ENCODE assay signal across 14 mouse cellular contexts in the genomic region with DNA sequence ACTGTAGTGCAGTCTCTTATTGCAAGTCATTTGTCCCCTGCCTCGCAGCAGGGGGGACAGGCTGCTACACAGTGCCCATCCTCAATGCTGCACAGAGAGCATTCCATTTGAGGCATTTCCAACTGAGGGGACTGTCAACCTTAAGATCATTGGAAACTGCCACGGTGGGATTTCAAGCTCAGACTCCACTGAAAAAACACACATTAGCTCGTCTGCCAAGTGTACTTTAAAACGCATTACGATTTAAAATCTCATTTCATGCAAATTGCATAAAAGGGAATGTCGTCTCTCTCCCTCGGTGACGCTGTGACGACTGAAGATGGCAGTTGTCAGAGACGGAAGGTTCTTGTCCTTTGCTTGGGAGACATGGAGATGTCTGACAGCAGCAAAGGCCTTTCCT.
"Had no signal": no experiment of that assay in that cellular context is flagged by ENCODE, and none has a peak within 500 bp of the region (broad histone marks: within the 10 kb centered on the region; RNA-seq: fewer than 3 reads in every experiment).

No protein-coding gene starts in this region.

- H3K4me3 ChIP-seq: left cerebral cortex, adult 2 months; limb, embryonic 10.5 days; liver, embryonic 12.5 days; megakaryocyte, embryonic 14.5 days; midbrain, embryonic 12.5 days; stomach, embryonic 15.5 days had no signal

- H3K4me1 ChIP-seq: limb, embryonic 10.5 days; liver, embryonic 12.5 days; megakaryocyte, embryonic 14.5 days; midbrain, embryonic 12.5 days; stomach, embryonic 15.5 days had no signal

- H3K9ac ChIP-seq: liver, embryonic 12.5 days; lung, embryonic 14.5 days; midbrain, embryonic 12.5 days; stomach, embryonic 15.5 days had no signal

- H3K27me3 ChIP-seq: liver, embryonic 12.5 days; midbrain, embryonic 12.5 days; stomach, embryonic 15.5 days had no signal

- H3K9me3 ChIP-seq: limb, embryonic 10.5 days; liver, embryonic 12.5 days; megakaryocyte, embryonic 14.5 days; midbrain, embryonic 12.5 days; stomach, embryonic 15.5 days had no signal

- H3K4me2 ChIP-seq: liver, embryonic 12.5 days; lung, embryonic 14.5 days; midbrain, embryonic 12.5 days; stomach, embryonic 15.5 days had no signal

- ATAC-seq: liver, embryonic 12.5 days had no signal

- H3K36me3 ChIP-seq: liver, embryonic 12.5 days; midbrain, embryonic 12.5 days; stomach, embryonic 15.5 days had no signal

- H3K27ac ChIP-seq: left cerebral cortex, adult 2 months; limb, embryonic 10.5 days; liver, embryonic 12.5 days; midbrain, embryonic 12.5 days; stomach, embryonic 15.5 days had no signal

- DNase-seq: kidney, adult 8-10 months; kidney, postnatal 25 days; lung, embryonic 14.5 days; lung, postnatal 10 days; lung, postnatal 4 days; right cerebral cortex, postnatal 14 days; thymus, adult 2 months; thymus, postnatal 25 days had no signal
